Mouse (Mus musculus): ENCODE measurements around the gene Slc39a11.
A peak's percentile ranks its signal among the peaks of the same experiment; 100 is the strongest.

Gene Slc39a11

GRCm38 (mm10) chr11:113234432-113234831, 415.4 kb downstream of the Slc39a11 start:
- DNase-seq (ENCODE audit: low spot score) = no peak

DNA sequence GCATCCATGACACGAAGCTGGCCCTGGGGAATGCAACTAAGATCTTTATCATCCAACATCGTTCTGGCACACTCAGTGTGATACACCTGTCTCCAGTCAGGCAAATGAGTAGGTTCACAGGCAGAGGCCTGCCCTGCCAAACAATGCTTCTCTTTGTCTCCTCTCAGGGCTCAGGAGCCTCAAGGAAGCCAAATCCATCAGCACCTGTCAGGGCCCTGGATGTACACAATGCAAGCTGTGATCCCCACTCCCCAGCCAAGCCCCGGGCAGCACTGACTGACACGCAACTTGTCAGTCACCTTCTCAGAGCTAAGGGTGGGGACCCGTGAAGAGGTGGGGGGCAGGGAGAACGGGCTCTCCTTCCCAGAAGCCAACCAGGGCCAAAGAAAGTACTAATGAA, 417.8 kb downstream of the Slc39a11 start:
- no peak for DNase-seq (ENCODE audit: low spot score)

DNA sequence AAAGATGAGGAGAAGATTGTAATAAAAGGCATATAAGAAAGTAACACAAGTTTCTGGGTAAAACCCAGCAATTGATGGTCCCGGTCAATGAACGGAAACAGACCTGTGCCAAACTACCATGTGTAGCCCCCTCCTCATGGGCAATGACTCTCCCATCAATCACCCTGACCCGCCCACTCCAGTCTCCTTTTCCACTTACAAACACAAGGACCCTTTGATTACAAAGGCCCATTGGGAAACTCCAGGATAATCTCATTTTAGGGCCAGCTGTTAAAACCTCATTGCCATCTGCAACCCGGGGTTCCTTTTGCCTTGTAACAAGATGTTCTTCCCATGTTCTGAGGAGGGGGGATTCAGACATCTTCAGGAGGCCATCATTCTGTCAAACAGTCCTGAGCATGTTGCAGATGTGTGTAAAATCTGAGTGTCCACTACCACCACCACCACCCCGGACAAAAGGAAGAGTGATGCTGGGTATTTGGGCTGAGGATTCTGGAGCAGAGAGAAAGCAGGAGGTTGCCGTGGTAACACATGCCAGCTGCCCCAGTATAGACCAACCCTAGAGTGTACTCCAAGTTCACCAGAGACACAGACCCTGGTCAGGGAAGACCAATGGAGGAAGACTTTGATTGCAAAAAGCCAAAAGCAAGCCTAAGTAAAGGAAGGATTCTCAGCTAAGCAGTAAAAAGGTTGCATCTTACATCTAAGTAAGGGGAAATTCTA, 419.3 kb downstream of the Slc39a11 start:
- no peak for DNase-seq (ENCODE audit: low spot score)

GRCm38 (mm10) chr11:113225748-113226147, 424.1 kb downstream of the Slc39a11 start:
- DNase-seq (ENCODE audit: low spot score) = no peak

DNA sequence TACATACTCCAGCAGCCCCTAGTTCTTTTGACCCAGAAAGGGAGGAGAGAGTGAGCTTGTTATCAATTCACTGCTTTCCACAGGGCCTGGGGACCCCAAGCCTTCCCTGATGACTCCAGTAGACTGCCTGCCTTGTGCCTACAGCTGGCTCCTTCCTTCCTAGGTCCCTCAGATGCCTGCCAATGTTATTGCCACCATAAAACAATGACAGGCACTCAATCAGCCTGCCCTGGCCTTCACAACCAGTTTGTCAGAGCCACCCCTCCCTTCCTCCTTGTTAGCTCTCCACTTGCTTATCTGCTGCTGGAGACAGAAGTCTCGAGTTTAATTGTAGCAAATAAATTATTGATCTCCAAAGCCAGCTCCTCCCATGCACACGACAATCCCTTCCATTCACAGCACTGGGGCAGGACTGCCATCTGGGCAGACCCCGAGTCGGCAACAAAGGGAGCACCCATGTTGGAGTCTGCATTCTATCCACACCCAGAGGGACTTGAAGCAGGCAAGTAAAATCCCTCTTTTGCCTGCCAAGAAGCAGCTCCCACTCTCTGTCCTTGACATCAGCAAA, 426.0 kb downstream of the Slc39a11 start:
- no peak for DNase-seq (ENCODE audit: low spot score)

GRCm38 (mm10) chr11:113221267-113222195, 428.3 kb downstream of the Slc39a11 start:
- DNase-seq (ENCODE audit: low spot score) = peak; percentile 57

DNA sequence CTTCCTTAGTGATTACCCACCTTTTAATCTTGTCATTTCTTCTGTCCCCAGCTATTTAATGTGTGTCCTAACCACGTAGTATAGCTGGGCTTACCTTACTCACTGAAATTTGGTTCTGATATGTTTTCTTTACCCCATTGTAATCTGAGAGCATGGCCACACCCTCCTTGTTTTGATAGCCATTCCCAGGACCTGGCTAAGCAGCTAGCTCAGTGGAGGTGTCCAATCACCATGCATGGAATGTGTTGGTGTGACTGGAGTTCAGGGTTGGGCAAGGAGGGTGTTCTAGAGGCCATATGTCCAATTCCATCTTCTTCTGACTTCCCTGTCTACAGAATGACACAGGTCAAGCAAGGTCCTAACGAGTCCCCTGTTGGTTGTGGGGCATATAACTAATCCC, 429.2 kb downstream of the Slc39a11 start:
- no peak for DNase-seq (ENCODE audit: low spot score)

- no peak for DNase-seq (ENCODE audit: low spot score)
Measured at GRCm38 (mm10) chr11:113214741-113215140, 435.1 kb downstream of the Slc39a11 start.

GRCm38 (mm10) chr11:113212390-113213025, 437.4 kb downstream of the Slc39a11 start:
- no peak for DNase-seq (ENCODE audit: low spot score)

- DNase-seq (ENCODE audit: low spot score) = no peak
Measured at GRCm38 (mm10) chr11:113209220-113209878, 440.5 kb downstream of the Slc39a11 start.

- no peak for DNase-seq (ENCODE audit: low spot score)
Measured at GRCm38 (mm10) chr11:113208521-113209072, 441.3 kb downstream of the Slc39a11 start.

GRCm38 (mm10) chr11:113207966-113208365, 441.9 kb downstream of the Slc39a11 start:
- no peak for DNase-seq (ENCODE audit: low spot score)

DNA sequence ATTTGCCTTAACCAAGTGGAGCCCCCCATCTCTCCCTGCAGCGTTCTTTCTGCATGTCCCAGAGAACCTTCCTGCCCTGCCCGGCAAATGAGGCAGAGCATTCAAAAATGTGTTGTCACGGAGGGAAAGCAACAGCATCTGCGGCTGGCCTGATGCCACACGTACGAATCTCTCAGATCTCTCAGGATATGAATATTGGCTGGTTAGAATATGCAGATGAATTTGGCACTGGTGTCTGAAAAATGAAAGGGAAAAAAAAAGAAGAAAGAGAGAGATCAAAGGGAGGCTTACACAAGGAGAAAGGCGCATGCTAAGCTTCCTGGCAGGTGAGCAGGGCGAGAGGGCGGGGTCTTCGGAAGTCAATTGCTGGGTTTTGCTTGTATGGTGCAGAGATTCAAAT, 443.8 kb downstream of the Slc39a11 start:
- DNase-seq (ENCODE audit: low spot score) = no peak

DNA sequence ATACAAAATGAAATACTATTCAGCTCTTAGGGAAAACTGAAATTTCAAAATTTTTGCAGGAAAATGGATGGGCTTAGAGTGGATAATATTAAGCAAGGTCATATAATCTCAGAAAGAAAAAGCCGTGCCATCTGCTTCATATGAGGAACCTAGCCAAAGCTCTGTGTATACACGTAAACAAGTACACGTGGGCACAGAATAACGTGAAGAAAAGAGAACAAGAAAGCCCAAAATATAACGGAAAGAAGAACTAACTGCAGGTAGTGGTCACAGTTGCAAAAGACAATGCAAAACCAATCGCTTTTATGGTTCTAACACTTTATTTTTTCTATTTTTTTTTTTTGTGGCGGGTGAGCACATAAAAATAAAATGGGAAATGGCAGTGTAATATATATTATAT, 446.9 kb downstream of the Slc39a11 start:
- no peak for DNase-seq (ENCODE audit: low spot score)

- peak; percentile 82 for DNase-seq (ENCODE audit: low spot score)
Measured at GRCm38 (mm10) chr11:113201470-113201997, 448.3 kb downstream of the Slc39a11 start.

DNA sequence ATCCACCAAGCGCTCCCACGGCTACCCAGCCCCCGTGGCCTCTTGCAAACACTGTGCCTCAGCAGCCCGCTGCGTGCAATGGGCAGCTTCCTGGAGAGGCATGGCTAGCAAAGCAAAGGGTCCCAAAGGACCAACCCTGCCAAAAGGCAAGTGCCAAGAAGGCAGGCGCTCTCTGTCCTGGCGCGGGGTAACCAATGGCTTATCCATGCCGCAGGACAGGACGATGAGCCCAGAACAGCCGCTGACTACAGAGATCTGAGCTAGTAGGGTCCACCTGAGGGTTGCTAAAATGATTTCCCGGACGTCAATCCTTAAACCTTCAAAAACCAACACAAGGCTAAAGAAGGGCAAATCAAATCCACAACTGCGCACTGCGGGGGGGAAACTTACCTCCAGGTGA, 449.0 kb downstream of the Slc39a11 start:
- DNase-seq (ENCODE audit: low spot score) = no peak

- DNase-seq (ENCODE audit: low spot score) = no peak
Measured at GRCm38 (mm10) chr11:113198586-113198985, 451.3 kb downstream of the Slc39a11 start.

DNA sequence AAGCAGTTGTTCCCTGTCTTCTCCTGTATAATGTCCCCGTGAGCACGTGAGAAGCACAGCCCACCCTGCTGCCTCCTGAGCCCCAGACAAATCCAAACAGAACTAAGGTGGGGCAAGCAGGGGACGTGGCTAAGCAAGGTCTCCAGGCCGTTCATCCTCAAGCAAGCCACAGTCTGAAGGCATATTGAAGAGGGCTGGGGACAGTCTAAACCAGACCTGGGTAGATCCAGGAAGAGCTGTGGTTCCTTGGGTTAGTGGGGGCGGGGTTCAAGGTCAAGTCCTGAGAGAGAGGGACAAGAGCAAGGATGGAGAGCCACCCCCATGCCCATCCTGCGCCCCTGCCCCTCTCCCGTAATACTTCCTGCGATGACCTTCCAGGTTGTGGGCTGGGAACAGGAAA, 452.3 kb downstream of the Slc39a11 start:
- DNase-seq (ENCODE audit: low spot score) = no peak

GRCm38 (mm10) chr11:113196234-113197007, 453.5 kb downstream of the Slc39a11 start:
- no peak for DNase-seq (ENCODE audit: low spot score)
